Mouse (Mus musculus): ENCODE measurements around the gene Lrrc15. TPM values are rescaled to one million over a fixed set of nuclear protein-coding genes. Genes with fewer than 3 reads are reported as not detected.
A peak's percentile ranks its signal among the peaks of the same experiment; 100 is the strongest.

The Lrrc15 gene
- polyA plus RNA-seq, 1 experiment from 2014 or later = 0.50 TPM

DNA sequence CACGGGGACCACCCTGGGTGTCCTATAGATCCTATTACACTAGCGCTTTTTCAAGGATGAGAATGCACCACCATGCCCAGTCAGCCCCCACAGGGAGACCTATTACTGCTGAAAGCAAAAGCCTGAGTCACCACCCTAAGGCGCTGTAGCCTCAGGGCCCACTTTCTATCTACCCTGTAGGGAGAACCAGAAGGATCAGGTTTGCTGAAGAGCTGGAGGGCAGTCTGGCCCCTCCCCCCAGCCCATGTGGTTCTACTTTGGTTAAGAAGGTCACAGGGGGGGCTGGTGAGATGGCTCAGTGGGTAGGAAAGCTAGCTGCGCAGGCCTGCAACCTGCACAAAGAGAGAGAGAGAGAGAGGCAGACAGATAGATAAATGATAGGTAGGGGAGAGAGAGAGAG lies 2.6 kb upstream of the Lrrc15 start:
- peaks cover 9% of the 10 kb centered on the region for H3K4me1 ChIP-seq (replicated peaks; ENCODE audit: control insufficient read depth, insufficient read depth, low read length)
- H3K27ac ChIP-seq (ENCODE audit: low read depth) = no peak overlapping the region
- DNase-seq (ENCODE audit: low spot score) (no peak), ATAC-seq (replicated peaks; ENCODE audit: low FRiP score, low TSS enrichment, low read depth) (no peak)
- peaks cover 14% of the 10 kb centered on the region for H3K27me3 ChIP-seq (replicated peaks; ENCODE audit: control insufficient read depth, insufficient read depth, low read length)
- no peak overlapping the region for H3K4me2 ChIP-seq (ENCODE audit: low read length)
- H3K9me3 ChIP-seq (ENCODE audit: control insufficient read depth, low read length) = no peaks in the 10 kb centered on the region
- H3K36me3 ChIP-seq (ENCODE audit: control insufficient read depth, insufficient read depth, low read length) = no peaks in the 10 kb centered on the region
- H3K9ac ChIP-seq (ENCODE audit: low read length) = no peak overlapping the region
- 68% methylated on average over 4 of the region's 4 CpGs for WGBS
- no peak overlapping the region for H3K4me3 ChIP-seq (ENCODE audit: low read depth, low read length)

GRCm38 (mm10) chr16:30283743-30284337 lies 784 bp upstream of the Lrrc15 start:
- ATAC-seq (replicated peaks; ENCODE audit: low FRiP score, low TSS enrichment, low read depth) (no peak; the same call in 1 of the 2 replicates), DNase-seq (ENCODE audit: low spot score) (peak; percentile 86)
- WGBS = 3% methylated on average over 15 of the region's 15 CpGs
- no peaks in the 10 kb centered on the region for H3K36me3 ChIP-seq (ENCODE audit: control insufficient read depth, insufficient read depth, low read length)
- H3K4me1 ChIP-seq (replicated peaks; ENCODE audit: control insufficient read depth, insufficient read depth, low read length) = peaks cover 12% of the 10 kb centered on the region
- H3K9ac ChIP-seq (ENCODE audit: low read length) = no peak overlapping the region
- H3K27ac ChIP-seq (ENCODE audit: low read depth) = no peak overlapping the region
- H3K4me2 ChIP-seq (ENCODE audit: low read length) = peak overlapping the region; percentile 50
- peaks cover 14% of the 10 kb centered on the region for H3K27me3 ChIP-seq (replicated peaks; ENCODE audit: control insufficient read depth, insufficient read depth, low read length)
- no peak overlapping the region for H3K4me3 ChIP-seq (ENCODE audit: low read depth, low read length)
- H3K9me3 ChIP-seq (ENCODE audit: control insufficient read depth, low read length) = no peaks in the 10 kb centered on the region

GRCm38 (mm10) chr16:30280676-30281297 lies 2.3 kb downstream of the Lrrc15 start:
- no peak overlapping the region for H3K4me3 ChIP-seq (ENCODE audit: low read depth, low read length)
- H3K27me3 ChIP-seq (replicated peaks; ENCODE audit: control insufficient read depth, insufficient read depth, low read length) = peaks cover 14% of the 10 kb centered on the region
- H3K9ac ChIP-seq (ENCODE audit: low read length) = no peak overlapping the region
- no peak overlapping the region for H3K4me2 ChIP-seq (ENCODE audit: low read length)
- WGBS = 15% methylated on average over 4 of the region's 4 CpGs
- ATAC-seq (replicated peaks; ENCODE audit: low FRiP score, low TSS enrichment, low read depth) (no peak), DNase-seq (ENCODE audit: low spot score) (no peak)
- no peaks in the 10 kb centered on the region for H3K9me3 ChIP-seq (ENCODE audit: control insufficient read depth, low read length)
- H3K36me3 ChIP-seq (ENCODE audit: control insufficient read depth, insufficient read depth, low read length) = no peaks in the 10 kb centered on the region
- peaks cover 12% of the 10 kb centered on the region for H3K4me1 ChIP-seq (replicated peaks; ENCODE audit: control insufficient read depth, insufficient read depth, low read length)
- H3K27ac ChIP-seq (ENCODE audit: low read depth) = no peak overlapping the region

DNA sequence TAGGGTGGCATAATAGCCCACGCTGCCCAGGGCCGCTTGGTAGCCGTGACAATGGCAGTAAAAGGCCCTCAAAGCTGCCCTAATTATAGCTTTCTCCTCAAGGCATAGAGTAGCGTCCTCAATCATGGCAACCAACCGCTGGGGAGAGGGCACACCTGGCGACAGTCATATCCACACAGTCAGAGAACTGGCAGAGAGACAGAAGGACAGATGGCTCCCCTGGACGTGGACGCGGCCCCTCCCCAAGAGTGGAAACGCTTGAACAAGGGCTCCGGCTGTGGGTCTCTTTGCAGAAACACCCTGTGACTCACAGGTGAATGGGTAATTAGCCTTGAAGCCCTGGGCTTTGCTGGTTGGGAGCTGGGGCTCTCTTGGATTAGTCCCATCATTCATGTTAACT lies 4.7 kb downstream of the Lrrc15 start:
- peaks cover 14% of the 10 kb centered on the region for H3K4me1 ChIP-seq (replicated peaks; ENCODE audit: control insufficient read depth, insufficient read depth, low read length)
- no peak for DNase-seq (ENCODE audit: low spot score)
- H3K36me3 ChIP-seq (ENCODE audit: control insufficient read depth, insufficient read depth, low read length) = no peaks in the 10 kb centered on the region
- H3K9me3 ChIP-seq (ENCODE audit: control insufficient read depth, low read length) = no peaks in the 10 kb centered on the region
- WGBS = 83% methylated on average over 11 of the region's 11 CpGs
- H3K27me3 ChIP-seq (replicated peaks; ENCODE audit: control insufficient read depth, insufficient read depth, low read length) = peaks cover 8% of the 10 kb centered on the region
- ATAC-seq (replicated peaks; ENCODE audit: low FRiP score, low TSS enrichment, low read depth) = no peak
- no peak overlapping the region for H3K27ac ChIP-seq (ENCODE audit: low read depth)
- H3K9ac ChIP-seq (ENCODE audit: low read length) = no peak overlapping the region
- no peak overlapping the region for H3K4me2 ChIP-seq (ENCODE audit: low read length)
- H3K4me3 ChIP-seq (ENCODE audit: low read depth, low read length) = no peak overlapping the region

DNA sequence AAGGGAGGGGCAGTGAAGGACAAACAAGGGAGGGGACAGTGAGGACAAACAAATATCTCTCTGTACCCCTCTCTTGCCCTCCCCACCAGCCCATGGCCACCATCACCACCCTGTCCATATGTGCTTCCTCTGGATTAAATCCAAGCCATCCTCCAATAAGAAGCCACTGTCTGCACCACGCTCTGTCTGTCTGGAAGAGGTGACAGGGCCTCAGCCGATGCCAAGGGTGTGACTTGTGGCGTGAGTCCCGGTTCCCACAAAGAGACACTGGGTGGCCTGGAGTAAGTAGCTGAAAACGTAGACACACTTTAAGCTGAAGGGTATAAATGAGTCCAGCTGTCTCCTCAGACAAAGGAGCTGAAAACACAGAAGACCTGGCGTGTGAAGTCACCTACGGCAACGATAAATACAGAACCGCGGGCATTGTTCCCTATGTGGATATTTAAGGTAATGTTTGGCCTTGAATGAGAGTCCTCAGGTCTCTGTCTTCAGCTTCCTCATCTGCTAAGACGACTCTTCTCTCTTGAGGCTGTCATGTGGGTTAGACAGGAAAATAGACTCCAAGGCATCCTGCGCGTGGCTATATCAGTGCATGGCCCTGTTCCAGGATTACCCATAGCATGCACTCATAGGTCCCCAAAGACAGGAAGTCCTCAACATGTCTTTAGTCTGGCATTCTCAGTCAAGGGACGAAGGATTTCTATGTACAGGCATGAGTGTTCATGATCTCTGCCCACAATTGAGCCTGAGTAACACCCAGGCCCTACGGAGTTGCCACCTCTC lies 7.3 kb downstream of the Lrrc15 start:
- Histone ChIP-seq H3K27ac (ENCODE audit: low read depth) (no peak overlapping the region), H3K36me3 (ENCODE audit: control insufficient read depth, insufficient read depth, low read length) (no peaks in the 10 kb centered on the region), H3K27me3 (replicated peaks; ENCODE audit: control insufficient read depth, insufficient read depth, low read length) (no peaks in the 10 kb centered on the region), H3K9me3 (ENCODE audit: control insufficient read depth, low read length) (no peaks in the 10 kb centered on the region), H3K9ac (ENCODE audit: low read length) (no peak overlapping the region), H3K4me1 (replicated peaks; ENCODE audit: control insufficient read depth, insufficient read depth, low read length) (peaks cover 15% of the 10 kb centered on the region), H3K4me2 (ENCODE audit: low read length) (no peak overlapping the region), H3K4me3 (ENCODE audit: low read depth, low read length) (no peak overlapping the region)
- 77% methylated on average over 15 of the region's 15 CpGs for WGBS
- DNase-seq (ENCODE audit: low spot score) (no peak), ATAC-seq (replicated peaks; ENCODE audit: low FRiP score, low TSS enrichment, low read depth) (no peak)

- 91% methylated on average over 8 of the region's 8 CpGs for WGBS
- Histone ChIP-seq H3K4me3 (ENCODE audit: low read depth, low read length) (no peak overlapping the region), H3K36me3 (ENCODE audit: control insufficient read depth, insufficient read depth, low read length) (no peaks in the 10 kb centered on the region), H3K4me2 (ENCODE audit: low read length) (no peak overlapping the region), H3K9me3 (ENCODE audit: control insufficient read depth, low read length) (no peaks in the 10 kb centered on the region), H3K27ac (ENCODE audit: low read depth) (no peak overlapping the region), H3K27me3 (replicated peaks; ENCODE audit: control insufficient read depth, insufficient read depth, low read length) (no peaks in the 10 kb centered on the region), H3K9ac (ENCODE audit: low read length) (no peak overlapping the region), H3K4me1 (replicated peaks; ENCODE audit: control insufficient read depth, insufficient read depth, low read length) (peaks cover 11% of the 10 kb centered on the region; the same call in 1 of the 2 replicates)
- ATAC-seq (replicated peaks; ENCODE audit: low FRiP score, low TSS enrichment, low read depth) (no peak), DNase-seq (ENCODE audit: low spot score) (no peak)
These were observed 10.0 kb downstream of the Lrrc15 start for GRCm38 (mm10) chr16:30273065-30273464.

DNA sequence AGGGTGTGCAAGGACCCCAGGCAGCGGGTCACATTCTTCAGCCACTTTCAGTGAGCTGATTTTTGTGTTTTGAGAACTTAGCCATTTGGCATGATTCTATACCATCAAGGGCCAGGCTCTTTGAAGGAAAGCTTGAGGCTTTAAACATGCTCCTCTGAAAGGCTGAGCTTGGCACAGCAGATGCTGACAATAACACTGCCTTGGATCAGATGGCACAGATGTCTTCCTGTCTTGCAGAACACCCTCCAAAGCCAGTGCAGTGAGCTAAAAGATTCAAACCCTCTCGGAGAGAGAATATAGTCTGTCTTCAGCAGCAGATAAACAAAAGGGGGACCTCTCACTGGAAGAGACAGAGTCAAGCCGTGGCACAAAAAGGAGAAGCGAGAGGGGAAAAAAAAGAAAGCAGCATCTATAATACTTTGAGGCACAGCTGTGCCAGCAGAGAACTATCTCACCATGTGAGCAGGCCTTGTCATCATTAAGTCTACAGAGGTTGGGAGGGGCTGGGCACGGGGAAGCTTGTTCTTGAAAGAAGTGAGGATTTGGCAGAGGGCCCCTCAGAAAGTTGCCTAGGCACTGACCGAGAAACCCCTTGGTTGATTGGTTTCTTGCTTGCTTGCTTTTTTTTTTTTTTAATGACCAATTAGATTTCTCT lies 11.0 kb downstream of the Lrrc15 start:
- H3K36me3 ChIP-seq (ENCODE audit: control insufficient read depth, insufficient read depth, low read length) = no peaks in the 10 kb centered on the region
- H3K4me3 ChIP-seq (ENCODE audit: low read depth, low read length) = no peak overlapping the region
- no peak overlapping the region for H3K9ac ChIP-seq (ENCODE audit: low read length)
- no peak for DNase-seq (ENCODE audit: low spot score)
- H3K27ac ChIP-seq (ENCODE audit: low read depth) = peak overlapping the region; percentile 57
- peaks cover 11% of the 10 kb centered on the region; the same call in 1 of the 2 replicates for H3K4me1 ChIP-seq (replicated peaks; ENCODE audit: control insufficient read depth, insufficient read depth, low read length)
- H3K4me2 ChIP-seq (ENCODE audit: low read length) = no peak overlapping the region
- no peaks in the 10 kb centered on the region for H3K27me3 ChIP-seq (replicated peaks; ENCODE audit: control insufficient read depth, insufficient read depth, low read length)
- WGBS = 65% methylated on average over 6 of the region's 6 CpGs
- H3K9me3 ChIP-seq (ENCODE audit: control insufficient read depth, low read length) = no peaks in the 10 kb centered on the region
- no peak for ATAC-seq (replicated peaks; ENCODE audit: low FRiP score, low TSS enrichment, low read depth)

- no peak overlapping the region for H3K4me3 ChIP-seq (ENCODE audit: low read depth, low read length)
- WGBS = 43% methylated on average over 8 of the region's 8 CpGs
- no peak for DNase-seq (ENCODE audit: low spot score)
- H3K27ac ChIP-seq (ENCODE audit: low read depth) = peak overlapping the region; percentile 57
- no peak overlapping the region for H3K9ac ChIP-seq (ENCODE audit: low read length)
- no peaks in the 10 kb centered on the region for H3K9me3 ChIP-seq (ENCODE audit: control insufficient read depth, low read length)
- peaks cover 11% of the 10 kb centered on the region; the same call in 1 of the 2 replicates for H3K4me1 ChIP-seq (replicated peaks; ENCODE audit: control insufficient read depth, insufficient read depth, low read length)
- no peaks in the 10 kb centered on the region for H3K27me3 ChIP-seq (replicated peaks; ENCODE audit: control insufficient read depth, insufficient read depth, low read length)
- H3K36me3 ChIP-seq (ENCODE audit: control insufficient read depth, insufficient read depth, low read length) = no peaks in the 10 kb centered on the region
- H3K4me2 ChIP-seq (ENCODE audit: low read length) = no peak overlapping the region
- no peak for ATAC-seq (replicated peaks; ENCODE audit: low FRiP score, low TSS enrichment, low read depth)
These were observed 11.8 kb downstream of the Lrrc15 start for GRCm38 (mm10) chr16:30271223-30271761.

Measured in intestine, embryonic 14.5 days (tissue).